Mouse (Mus musculus) neural tube, embryonic 14.5 days (tissue): ENCODE results near the gene Enox1. TPM values are rescaled to one million over a fixed set of nuclear protein-coding genes. Genes with fewer than 3 reads are reported as not detected.

ENCODE experiments used
- ATAC-seq: fragments of 200-750 bp; cut with Nextera tagmentation; 2 replicates; pipeline ENCODE4 v1.8.0; 2017; ENCODE audit warnings: low read depth, mild to moderate bottlenecking, moderate TSS enrichment, moderate library complexity
- H3K27ac ChIP-seq: fragments of 300-500 bp; sonication (generic); 2 replicates; pipeline ENCODE4 v1.5.1; 2014; ENCODE audit warnings: low read depth, mild to moderate bottlenecking, control low read depth, low read length, moderate library complexity, mixed read lengths
- H3K27me3 ChIP-seq: fragments of 300-500 bp; sonication (generic); 2 replicates; pipeline ENCODE4 v1.6.1; 2014; ENCODE audit warnings: low read length; ENCODE audit not compliant: control insufficient read depth, insufficient read depth
- H3K36me3 ChIP-seq: fragments of 300-500 bp; sonication (generic); 2 replicates; pipeline ENCODE4 v1.6.1; 2014; ENCODE audit warnings: low read length, mixed read lengths; ENCODE audit not compliant: control insufficient read depth, insufficient read depth
- H3K4me1 ChIP-seq: fragments of 300-500 bp; sonication (generic); 2 replicates; pipeline ENCODE4 v1.6.1; 2014; ENCODE audit warnings: low read length; ENCODE audit not compliant: control insufficient read depth, insufficient read depth
- H3K4me2 ChIP-seq: fragments of 300-500 bp; sonication (generic); 2 replicates; pipeline ENCODE4 v1.6.1; 2014; ENCODE audit warnings: mild to moderate bottlenecking, low read depth, low read length, control low read depth
- H3K4me3 ChIP-seq: fragments of 300-500 bp; sonication (generic); 2 replicates; pipeline ENCODE4 v1.5.1; 2014; ENCODE audit warnings: low read depth, low read length, control low read depth, mixed read lengths
- H3K9ac ChIP-seq: fragments of 300-500 bp; sonication (generic); replicated peaks from 2 replicates; pipeline ENCODE4 v1.6.1; 2014; ENCODE audit warnings: low read depth, mild to moderate bottlenecking, control low read depth, low read length, mixed read lengths
- H3K9me3 ChIP-seq: fragments of 300-500 bp; sonication (generic); 2 replicates; pipeline ENCODE4 v1.6.1; 2016; ENCODE audit warnings: low read length; ENCODE audit not compliant: control insufficient read depth
- WGBS: fragments of 180-500 bp; shearing (Covaris S2); extraction: QIAGEN DNeasy Blood & Tissue Kit; methylation state at CpG from one replicate; pipeline ENCODE4 v1.1.7; 2014; 5-methylcytosine and 5-hydroxymethylcytosine counted together
- polyA plus RNA-seq: library from polyadenylated mRNA; unstranded; fragments of >200 nt; fragmentation: Nextera tagmentation; extraction: Ambion mirVana; gene quantifications from 2 replicates; pipeline ENCODE4 v1.2.1, GENCODE M21; 2014

Enox1 gene
- polyA plus RNA-seq, 1 experiment from 2014 or later: 36.2 TPM

DNA sequence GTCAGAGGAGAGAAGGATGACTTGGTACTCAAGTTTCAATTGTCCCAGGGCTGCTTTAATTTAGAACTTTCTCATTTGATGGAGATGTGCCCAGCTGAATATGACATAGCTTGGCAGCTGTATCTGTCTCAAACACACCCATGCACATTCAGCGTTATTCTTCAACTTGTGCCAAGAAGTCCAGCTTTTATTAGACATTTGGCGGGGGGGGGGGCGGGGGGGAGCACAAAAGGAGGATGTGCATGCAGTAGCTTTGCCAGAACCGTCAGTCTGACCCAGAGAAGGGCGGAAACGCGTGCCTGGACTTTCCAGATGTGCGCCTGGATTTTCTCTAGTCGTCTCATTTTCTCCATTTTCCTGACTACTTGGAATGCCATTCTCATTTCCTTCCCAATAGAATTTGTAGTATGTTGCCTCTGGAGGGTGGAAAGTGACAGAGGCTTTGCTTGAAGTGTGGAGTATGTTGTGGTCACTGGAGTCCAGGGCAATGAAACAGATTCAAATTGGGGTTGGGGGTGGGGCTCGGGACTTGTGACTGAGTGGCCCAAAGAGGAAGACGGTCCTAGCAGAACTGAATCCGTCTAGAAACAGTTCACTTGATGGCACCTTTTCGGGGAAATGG lies 24.3 kb downstream of the Enox1 start:
- WGBS: 80% methylated on average over 13 of the region's 13 CpGs

DNA sequence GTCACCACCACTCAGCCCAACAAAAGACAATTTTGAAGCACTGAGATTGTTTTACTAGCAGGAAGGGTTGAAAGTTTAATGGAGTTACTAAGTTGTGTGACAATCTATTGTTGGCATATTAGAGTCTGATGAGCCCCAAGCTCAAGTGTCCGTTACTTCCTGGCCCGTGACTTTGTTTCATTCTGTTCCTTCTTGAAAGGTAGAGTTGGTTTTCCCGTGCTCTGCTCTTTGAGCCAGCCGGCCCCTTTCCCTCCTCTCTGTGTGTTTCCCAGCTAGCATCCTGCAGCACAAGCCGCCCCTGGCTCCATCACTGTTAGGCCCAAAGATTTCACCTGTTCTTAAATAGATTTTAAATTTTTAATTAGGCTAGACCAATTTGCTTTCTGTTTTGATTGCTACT lies 26.9 kb downstream of the Enox1 start:
- 93% methylated on average over 5 of the region's 5 CpGs for WGBS
- H3K4me2 ChIP-seq: no peak overlapping the region
- no peak overlapping the region for H3K4me3 ChIP-seq
- no peaks in the 10 kb centered on the region for H3K36me3 ChIP-seq
- no peaks in the 10 kb centered on the region for H3K27me3 ChIP-seq
- no peak for ATAC-seq
- H3K27ac ChIP-seq: no peak overlapping the region
- H3K9ac ChIP-seq: no peak overlapping the region
- H3K4me1 ChIP-seq: no peaks in the 10 kb centered on the region; the same call in 1 of the 2 replicates
- H3K9me3 ChIP-seq: no peaks in the 10 kb centered on the region

More for the DNA sequence above, 24.3 kb downstream of the Enox1 start:
- H3K4me1 ChIP-seq: no peaks in the 10 kb centered on the region; the same call in 1 of the 2 replicates
- H3K9ac ChIP-seq: no peak overlapping the region
- H3K27me3 ChIP-seq: no peaks in the 10 kb centered on the region
- H3K27ac ChIP-seq: no peak overlapping the region
- no peaks in the 10 kb centered on the region for H3K36me3 ChIP-seq
- no peak overlapping the region for H3K4me3 ChIP-seq
- H3K4me2 ChIP-seq: no peak overlapping the region
- no peak for ATAC-seq
- no peaks in the 10 kb centered on the region for H3K9me3 ChIP-seq

DNA sequence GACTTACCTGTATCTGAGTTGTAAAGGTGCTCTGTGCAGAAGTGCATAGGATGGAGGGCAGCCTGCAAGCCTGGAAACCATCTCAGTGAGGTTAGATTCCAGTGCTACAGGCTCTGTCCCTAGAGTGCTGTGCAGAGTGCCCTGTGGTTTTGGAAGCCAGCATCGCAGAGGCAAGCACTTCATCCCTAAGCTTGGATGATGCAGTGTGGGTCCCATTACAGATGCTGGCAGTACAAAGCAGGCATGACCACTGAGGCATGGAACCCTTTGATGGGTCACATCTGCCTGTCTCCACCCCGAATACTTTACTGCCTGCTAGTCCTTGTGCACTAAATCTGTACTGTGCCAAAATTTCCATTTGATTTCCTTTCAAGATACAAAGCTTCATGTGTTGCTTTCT lies 33.6 kb downstream of the Enox1 start:
- Histone ChIP-seq H3K4me2 (no peak overlapping the region), H3K27me3 (no peaks in the 10 kb centered on the region), H3K4me1 (peaks cover 5% of the 10 kb centered on the region; the same call in 1 of the 2 replicates), H3K9me3 (no peaks in the 10 kb centered on the region), H3K27ac (no peak overlapping the region), H3K36me3 (no peaks in the 10 kb centered on the region), H3K9ac (no peak overlapping the region), H3K4me3 (no peak overlapping the region)
- ATAC-seq: no peak
- WGBS: 66% methylated on average over 2 of the region's 2 CpGs

DNA sequence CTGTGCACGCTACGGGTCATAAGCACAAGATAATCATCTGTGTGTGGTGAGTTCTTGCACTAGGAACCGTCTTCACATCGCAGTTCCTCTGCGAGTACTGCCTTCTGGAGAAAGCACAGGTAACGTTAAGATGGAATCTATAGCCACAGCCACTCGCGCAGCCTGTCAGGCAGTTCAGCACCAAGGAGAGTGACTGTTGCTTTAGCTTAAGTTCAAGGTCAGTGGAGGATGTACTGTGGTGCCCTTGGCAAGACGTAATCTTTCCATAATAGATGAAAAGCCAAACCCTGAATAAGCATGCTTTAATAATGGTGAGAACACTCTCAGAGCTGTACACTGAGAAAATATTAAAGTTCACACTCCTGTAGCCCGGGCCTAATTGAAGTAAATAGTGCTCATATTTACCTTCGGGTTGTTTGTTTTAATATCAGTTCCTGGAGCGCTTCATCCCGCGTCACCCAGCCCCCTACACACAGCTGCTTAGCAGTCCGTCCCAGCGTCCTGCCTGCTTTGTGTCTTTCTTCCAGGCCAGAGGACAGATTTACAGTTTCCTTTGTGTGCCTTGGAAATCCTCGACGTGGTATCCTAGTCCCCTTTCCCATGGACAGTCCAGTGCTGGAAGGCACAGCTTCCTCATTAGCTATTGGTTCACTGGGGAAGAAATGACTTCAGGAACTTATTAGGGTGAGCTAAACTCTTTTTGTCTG lies 38.9 kb downstream of the Enox1 start:
- Histone ChIP-seq H3K4me1 (peaks cover 13% of the 10 kb centered on the region; the same call in 1 of the 2 replicates), H3K27ac (no peak overlapping the region), H3K9me3 (no peaks in the 10 kb centered on the region), H3K36me3 (no peaks in the 10 kb centered on the region), H3K9ac (no peak overlapping the region), H3K4me2 (no peak overlapping the region), H3K27me3 (no peaks in the 10 kb centered on the region), H3K4me3 (no peak overlapping the region)
- ATAC-seq: peak; percentile 85
- 22% methylated on average over 18 of the region's 18 CpGs for WGBS

DNA sequence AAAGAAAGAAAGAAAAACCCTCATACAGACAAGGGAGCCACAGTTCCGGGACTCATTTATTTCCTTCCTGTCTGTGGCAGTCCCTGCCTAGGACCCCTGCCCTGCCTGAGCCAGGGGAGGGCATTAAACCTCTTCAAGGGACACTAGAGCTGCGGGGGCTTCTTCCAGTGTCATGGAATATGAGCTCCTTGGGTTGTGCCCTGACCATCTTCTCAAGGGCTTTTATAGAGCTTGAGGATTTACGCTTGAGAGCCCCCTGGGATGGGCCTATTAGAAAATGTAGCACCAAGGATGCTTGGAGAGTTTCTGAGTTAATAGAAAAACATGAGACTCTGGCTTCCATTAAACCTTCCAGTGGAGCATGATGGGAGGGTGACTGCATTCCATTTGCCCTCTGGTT lies 39.7 kb downstream of the Enox1 start:
- Histone ChIP-seq H3K27me3 (no peaks in the 10 kb centered on the region), H3K4me1 (peaks cover 13% of the 10 kb centered on the region; the same call in 1 of the 2 replicates), H3K4me2 (no peak overlapping the region), H3K4me3 (no peak overlapping the region), H3K36me3 (no peaks in the 10 kb centered on the region), H3K9me3 (no peaks in the 10 kb centered on the region), H3K9ac (no peak overlapping the region), H3K27ac (peak overlapping the region; percentile 58; the same call in 1 of the 2 replicates)
- no peak for ATAC-seq
- 33% methylated on average over 3 of the region's 3 CpGs for WGBS

DNA sequence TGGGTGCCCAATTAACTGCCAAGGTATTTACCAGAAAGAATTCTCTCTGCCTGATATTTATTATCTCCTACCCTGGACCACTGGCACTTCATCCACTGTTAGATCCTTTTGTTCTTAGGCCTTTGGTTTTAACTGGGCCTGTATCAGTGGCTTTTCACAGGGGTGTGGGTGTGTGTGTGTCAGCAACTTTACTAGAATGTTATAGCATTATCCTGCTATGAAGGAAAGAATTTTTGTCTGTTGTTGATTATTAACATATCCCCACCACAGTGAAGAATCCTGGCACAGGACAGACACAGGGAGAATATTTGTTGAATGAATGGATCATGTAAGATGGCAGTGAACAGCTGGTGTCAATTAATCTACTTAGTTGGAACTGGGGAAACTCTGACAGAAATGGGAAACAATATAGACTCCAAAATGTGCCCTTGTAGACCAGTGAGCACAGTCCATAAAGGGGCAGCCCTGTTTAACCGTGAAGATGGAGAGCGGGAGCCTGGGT lies 40.9 kb downstream of the Enox1 start:
- Histone ChIP-seq H3K4me2 (no peak overlapping the region), H3K4me1 (peaks cover 13% of the 10 kb centered on the region; the same call in 1 of the 2 replicates), H3K9me3 (no peaks in the 10 kb centered on the region), H3K27me3 (no peaks in the 10 kb centered on the region), H3K27ac (no peak overlapping the region), H3K9ac (no peak overlapping the region), H3K4me3 (no peak overlapping the region), H3K36me3 (no peaks in the 10 kb centered on the region)
- WGBS: 57% methylated on average over 2 of the region's 2 CpGs
- ATAC-seq: no peak

DNA sequence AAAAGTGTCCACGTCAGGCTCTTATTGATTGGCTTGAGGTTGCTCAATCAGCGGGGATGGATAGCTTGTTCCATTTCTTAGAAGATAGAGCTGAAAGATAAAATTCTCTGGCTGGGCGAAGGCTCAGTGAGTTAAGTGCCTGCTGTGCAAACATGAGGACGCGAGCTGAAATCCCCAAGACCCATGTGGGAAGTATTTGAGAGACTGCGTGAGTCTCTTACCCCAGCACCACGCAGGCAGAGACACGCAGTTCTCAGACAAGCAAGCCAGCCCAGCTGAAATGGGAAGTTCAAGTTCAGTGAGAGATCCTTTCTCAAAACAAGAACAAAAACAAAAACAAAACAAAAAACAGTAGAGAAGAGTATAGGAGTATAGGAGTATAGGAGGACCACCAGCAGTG lies 54.3 kb downstream of the Enox1 start:
- WGBS: 86% methylated on average over 8 of the region's 8 CpGs
- H3K27ac ChIP-seq: no peak overlapping the region
- H3K36me3 ChIP-seq: no peaks in the 10 kb centered on the region
- H3K9me3 ChIP-seq: no peaks in the 10 kb centered on the region
- no peak overlapping the region for H3K4me2 ChIP-seq
- no peaks in the 10 kb centered on the region for H3K27me3 ChIP-seq
- ATAC-seq: no peak
- no peak overlapping the region for H3K9ac ChIP-seq
- no peak overlapping the region for H3K4me3 ChIP-seq
- H3K4me1 ChIP-seq: peaks cover 4% of the 10 kb centered on the region; the same call in 1 of the 2 replicates

DNA sequence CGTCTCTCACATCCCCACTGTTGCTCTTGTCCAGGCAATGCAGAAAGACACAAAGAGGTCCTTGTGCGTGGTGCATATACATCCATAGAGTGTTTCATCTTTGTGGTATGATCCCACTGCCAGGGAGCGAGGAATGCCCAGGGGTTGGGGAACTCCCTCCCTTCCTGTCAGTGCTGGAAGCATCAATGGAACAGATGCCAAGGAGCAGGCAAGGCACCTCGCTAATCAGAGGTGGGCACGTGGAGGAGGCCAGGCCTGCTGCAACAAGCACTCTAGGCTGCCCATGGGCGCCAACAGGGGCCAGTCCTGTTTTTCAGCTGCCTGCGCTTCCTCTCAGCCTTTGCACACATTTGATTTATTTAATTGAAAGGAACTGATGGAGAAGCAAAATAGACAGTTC lies 56.6 kb downstream of the Enox1 start:
- H3K36me3 ChIP-seq: no peaks in the 10 kb centered on the region
- ATAC-seq: no peak
- peak overlapping the region; percentile 22; the same call in 1 of the 2 replicates for H3K27ac ChIP-seq
- no peak overlapping the region for H3K4me2 ChIP-seq
- 75% methylated on average over 7 of the region's 7 CpGs for WGBS
- no peak overlapping the region for H3K4me3 ChIP-seq
- H3K9me3 ChIP-seq: no peaks in the 10 kb centered on the region
- H3K4me1 ChIP-seq: peaks cover 4% of the 10 kb centered on the region; the same call in 1 of the 2 replicates
- H3K9ac ChIP-seq: no peak overlapping the region
- no peaks in the 10 kb centered on the region for H3K27me3 ChIP-seq

DNA sequence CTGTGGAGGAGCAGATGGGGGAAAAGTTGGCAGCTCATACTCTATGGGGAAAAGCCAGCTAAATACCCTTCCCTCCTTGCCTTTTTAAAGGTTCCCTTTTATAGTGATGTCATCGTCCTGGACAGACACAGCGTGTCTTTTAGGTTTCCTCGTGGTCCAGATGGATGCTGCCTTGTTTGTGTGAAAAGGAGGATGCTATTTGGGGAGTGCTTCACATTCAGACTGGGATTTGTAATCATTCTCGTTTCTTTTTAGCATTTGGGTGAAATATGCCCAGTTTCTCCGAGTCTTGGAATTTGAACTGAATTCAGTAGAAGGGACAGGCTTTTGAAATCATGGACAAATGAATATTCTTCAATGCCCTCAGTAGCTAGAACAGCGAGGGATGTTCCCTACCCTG lies 58.3 kb downstream of the Enox1 start:
- Histone ChIP-seq H3K4me2 (no peak overlapping the region), H3K27me3 (no peaks in the 10 kb centered on the region), H3K27ac (no peak overlapping the region), H3K9me3 (no peaks in the 10 kb centered on the region), H3K4me3 (no peak overlapping the region), H3K4me1 (peaks cover 4% of the 10 kb centered on the region; the same call in 1 of the 2 replicates), H3K9ac (no peak overlapping the region), H3K36me3 (no peaks in the 10 kb centered on the region)
- 83% methylated on average over 6 of the region's 6 CpGs for WGBS
- ATAC-seq: no peak
